Mouse (Mus musculus) cerebellum, adult 9-11 months (tissue): Measurements from ENCODE around the gene Mospd3.

Experiments
- DNase-seq: peaks from one replicate; pipeline ENCODE4 v3.0.0; 2022

The Mospd3 gene

DNA sequence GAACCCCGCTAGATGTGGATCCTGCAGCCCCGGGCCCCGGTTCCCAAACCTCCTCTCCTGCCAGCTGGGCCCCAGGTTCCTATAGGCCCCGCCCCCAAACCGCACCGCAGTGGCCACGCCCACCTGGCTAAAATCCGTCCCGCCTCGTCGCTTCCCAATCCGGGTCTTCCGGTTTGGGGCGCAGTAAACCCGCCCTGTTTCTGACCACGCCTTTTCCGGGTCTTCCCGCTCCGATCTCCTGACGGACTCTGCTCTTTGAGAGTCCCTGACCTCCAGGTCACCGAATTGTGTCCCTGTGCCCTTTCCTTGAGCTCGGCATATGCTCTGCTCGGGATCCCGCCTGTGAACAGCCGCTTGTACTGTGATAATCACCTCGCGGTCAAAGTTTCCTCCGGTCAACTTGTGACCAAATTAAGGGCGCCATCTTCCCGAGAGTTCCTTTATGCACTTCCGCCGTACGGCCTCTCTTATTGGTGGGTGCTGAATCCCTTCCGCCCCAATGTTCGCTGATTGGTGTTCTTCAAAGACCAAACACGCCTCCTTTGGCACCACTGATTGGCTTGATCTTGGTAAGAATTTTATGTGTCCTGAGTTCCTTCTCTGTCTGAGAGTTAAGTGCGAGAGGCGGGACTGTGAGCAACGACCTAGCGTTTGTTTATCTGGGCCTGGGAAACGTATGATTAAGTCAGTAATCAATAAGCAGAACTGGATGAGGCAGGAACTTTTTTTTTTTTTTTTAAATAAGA, at the start of gene Mospd3:
Gene Mospd3, minus strand, starts transcription at position 440 of the 746 bp plus-strand sequence.
- DNase-seq: peak; percentile 96

DNA sequence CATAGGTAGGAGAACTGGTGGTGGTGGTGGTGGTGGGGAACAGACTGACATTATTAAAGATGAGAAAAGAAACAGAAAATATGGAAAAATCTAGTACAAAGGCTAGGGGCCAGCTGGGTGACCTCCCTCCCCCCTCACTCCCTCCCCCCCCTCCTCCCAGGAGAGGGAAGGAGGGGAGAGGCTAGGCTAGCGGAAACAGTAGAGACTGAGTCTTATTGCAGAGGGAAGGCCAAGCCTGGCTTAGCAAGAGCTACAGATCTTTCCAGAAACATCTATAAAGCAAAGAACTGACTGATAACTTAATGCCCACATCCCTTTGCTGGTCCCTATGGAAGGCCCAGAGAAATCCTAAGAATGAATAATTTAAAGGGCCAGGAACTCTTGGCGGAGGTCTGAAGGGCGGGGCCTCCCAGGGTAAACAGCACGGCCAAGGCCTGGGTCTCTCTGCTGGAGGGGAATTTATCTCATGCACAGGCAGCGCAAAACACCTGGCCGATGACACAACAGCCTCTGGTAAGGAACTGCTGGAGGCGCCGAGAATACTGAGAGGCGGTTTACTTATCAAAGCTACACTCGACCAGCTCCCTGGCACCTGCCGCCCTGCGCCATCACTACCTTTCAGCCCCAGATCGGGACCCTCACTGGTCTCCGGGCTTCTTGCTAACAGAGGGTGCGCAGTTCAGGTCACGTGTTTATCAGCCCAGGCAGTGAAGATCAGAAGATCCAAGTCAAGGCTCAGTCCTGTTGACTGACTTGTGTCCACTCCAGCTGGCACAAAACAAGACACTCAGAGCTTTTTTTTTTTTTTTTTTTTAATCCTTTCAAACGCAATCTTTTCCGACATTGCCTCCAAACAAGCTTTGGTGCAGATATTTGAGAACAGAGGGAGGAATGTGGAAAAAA, 49.1 kb upstream of the Mospd3 start:
- DNase-seq: no peak

DNA sequence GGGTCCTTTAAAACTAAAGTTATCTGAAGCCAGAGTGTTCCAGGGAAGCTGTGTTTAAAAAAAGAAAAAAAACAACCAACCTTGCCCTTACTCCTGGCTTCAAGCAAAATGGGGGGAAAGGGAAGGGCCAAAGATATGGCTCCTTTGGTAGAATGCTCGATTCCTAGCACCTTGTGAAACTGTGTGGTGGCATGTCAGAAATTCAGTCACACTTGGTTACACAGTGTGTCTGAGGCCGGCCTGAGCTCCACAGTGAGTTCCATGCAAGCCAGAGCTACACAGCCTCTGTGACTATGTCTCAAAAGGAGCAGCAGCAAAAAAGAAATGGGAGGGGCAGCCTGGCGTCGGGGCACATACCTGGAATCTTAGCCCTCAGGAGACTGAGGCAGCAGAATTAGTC, 48.4 kb upstream of the Mospd3 start:
- no peak for DNase-seq

DNA sequence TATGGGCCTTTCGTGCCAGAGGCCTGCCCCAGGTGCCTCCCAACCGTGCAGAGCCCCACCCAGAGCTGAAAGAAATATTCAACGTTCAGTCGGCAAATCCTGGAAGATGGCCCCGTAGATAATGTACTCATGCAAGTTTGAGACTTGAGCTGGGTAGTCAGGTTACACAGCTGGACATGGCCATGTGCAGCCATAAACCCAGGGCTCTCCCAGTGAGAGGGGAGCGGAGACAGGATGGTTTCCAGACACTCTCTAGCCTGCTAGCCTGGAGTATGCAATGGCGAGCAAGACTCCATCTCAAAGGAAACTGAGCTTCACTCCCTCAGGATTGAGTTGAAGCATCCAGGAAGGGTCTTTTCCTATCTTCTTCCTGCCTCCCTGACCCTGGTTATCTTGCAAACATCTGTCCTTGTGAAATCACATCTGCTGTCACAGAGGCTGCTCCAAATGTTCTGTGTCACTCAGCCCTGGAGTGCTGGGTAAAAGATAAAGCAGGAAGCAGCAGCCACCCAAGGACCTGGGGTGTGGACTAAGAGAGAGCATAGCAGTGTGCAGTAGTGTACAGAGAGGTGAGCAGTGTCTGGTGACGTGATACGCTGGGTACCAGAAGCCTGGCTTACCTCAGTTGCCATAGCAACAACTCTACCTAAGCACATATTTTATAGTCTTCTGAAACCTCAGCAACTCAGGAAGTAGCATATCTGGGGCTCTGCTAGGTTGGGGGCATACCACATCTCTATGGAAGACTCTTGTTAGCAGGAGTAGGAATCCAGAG, 47.2 kb upstream of the Mospd3 start:
- DNase-seq: no peak

DNA sequence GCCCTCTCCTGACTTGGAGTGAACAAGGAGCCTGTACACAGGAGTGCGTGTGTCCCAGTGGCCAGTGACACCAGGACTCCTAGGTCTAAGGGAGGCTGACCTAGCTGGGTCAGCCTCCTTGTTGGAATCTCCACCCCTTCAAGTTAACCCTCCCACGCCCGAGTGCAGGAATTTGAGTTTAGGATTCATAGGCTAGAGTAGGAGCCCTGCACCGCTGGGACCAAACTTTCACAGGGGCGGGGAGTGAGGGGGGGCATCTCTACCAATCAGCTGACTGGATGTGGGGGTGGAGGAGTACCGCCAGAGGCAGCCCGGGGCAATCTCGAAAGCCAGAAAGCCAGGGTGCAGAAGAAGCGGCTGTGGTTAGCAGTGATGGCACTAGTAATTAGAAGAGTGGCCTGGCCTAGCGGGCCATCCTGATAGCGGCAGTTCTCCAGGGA, 44.8 kb upstream of the Mospd3 start, which contains the start of gene Irs3:
Gene Irs3, minus strand, starts transcription at position 63 of the 440 bp plus-strand sequence.
- DNase-seq: no peak

DNA sequence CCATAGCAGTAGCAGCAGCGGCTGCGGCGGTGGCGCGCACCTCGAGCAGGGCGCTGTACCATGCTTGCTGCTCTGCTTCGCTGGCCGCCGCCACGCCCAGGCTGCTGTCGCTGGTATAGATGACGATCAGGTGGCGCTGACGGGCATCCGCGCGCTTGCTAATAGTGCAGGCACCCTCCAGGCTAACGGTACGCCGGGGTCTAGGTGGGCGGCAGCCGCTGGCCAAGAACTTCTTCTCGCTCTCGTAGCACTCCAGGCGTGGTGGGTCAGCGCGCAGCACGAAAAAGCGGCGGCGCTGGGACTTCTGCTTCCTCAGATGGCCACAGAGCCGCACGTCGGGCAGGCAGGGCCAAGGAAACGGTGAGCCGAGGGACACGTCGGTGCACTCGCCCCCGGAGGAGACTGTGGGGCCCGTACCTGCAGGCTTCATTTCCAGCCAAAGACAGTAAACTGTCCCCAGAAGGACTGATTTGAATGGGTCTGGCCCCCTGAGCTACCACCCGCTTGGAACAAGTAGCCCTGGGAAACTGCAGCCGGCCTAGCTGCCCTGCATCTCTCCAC, 44.3 kb upstream of the Mospd3 start:
- DNase-seq: no peak

DNA sequence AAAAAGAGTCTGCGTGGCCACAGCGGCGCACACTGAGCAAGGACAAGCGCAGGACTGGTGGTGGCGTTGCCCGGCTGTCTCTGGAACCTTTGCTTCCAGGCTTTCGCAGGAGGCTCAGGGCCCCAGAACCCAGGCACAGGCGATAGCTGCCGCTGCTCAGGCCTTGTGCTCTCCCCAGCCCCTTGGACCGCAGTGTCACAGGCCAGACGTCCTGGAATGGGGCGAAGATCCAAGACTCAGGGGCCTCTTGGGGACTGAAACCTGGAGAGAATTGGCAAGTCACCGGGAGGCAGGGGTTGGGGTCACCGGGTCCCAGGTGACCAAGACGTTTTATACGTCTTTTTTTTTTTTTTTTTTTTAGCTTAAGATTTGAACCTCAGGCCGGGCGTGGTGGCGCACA, 43.6 kb upstream of the Mospd3 start:
- DNase-seq: no peak

DNA sequence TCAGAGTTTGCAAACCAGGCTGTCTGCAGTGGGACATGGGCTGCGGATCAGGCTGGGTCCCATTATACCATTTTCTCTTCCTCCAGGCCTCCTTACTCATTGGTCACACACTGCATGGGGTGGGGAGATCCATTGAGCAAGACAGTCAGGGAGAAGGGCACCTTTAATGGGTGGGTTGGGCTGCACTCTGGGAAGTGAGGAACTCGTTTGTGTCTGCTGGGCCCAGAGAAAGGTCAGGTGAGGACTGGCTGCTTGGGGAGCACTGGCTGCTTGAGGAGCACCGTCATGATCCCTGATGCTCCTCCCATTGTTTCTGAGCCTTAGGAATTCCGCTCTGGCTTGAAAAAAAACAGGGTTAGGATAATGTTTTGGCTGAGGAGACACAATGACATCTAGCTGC, 42.0 kb upstream of the Mospd3 start:
- DNase-seq: no peak

DNA sequence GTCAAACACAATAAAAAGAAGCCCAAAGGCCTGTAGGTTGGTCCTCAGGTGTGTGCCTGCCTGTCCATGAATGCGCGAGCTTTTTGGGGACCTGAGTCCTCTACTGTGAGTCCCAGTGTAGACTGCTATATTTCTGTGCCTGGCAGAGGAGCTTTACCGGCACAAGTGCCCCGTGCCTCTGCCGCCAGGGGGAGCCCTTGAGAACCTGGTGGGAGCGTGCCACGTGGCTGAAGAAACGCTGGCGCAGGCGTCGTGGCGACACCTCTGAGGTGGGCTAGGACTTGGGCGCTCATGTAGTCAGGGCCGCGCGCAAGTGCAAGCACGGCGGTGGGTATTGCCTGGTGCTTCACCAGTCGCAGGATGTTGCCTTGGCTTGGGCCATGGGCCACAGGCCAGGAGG, 40.2 kb upstream of the Mospd3 start, which contains the start of gene Sap25:
Gene Sap25, plus strand, starts transcription at position 281 of the 400 bp plus-strand sequence.
- DNase-seq: no peak

DNA sequence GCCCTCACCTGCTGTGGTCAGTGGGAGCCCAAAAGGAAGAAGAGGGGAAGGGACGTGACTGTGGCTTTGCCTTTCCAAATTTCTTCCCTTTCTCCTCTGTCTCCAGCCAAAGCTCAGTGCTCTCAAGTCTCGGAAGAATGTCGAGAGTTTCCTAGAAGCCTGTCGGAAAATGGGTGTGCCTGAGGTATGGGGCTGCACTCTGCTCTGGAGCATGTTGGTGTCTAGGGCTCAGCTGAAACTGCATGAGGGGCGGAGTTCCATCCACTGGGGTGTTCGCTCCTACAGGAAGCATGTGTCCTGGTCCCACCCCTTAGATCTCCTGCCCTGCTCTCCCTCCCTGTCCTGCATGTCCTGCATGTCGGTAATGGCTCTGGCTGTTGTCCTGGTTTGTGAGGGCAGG, 38.6 kb upstream of the Mospd3 start:
- DNase-seq: no peak

DNA sequence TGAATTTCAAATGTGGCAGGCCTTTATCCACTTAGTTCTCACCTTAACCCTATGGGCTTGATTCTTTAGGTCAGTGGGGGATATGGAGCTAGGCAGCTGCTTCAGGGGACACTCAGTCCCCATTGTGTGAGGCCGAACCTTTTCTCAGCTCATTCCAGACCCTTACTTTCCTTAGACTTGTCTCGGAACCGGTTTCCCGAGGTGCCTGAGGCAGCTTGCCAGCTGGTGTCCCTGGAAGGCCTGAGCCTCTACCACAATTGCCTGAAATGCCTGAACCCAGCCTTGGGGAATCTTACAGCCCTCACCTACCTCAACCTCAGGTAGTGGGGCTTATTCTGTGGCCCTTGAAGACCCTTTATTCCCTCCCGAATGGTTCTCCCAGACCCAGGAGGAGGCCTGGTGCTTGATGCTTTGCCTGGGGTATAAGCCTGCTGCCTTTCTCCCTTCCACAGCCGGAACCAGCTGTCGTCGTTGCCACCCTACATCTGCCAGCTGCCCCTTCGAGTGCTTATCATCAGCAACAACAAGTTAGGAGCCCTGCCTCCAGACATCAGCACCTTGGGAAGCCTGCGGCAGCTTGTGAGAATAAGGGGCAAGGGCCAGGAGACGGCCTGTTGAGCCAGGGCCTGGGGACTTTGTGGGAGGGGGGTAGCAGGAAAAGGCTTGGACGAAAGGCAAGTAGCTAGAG, 32.7 kb upstream of the Mospd3 start:
- DNase-seq: no peak

DNA sequence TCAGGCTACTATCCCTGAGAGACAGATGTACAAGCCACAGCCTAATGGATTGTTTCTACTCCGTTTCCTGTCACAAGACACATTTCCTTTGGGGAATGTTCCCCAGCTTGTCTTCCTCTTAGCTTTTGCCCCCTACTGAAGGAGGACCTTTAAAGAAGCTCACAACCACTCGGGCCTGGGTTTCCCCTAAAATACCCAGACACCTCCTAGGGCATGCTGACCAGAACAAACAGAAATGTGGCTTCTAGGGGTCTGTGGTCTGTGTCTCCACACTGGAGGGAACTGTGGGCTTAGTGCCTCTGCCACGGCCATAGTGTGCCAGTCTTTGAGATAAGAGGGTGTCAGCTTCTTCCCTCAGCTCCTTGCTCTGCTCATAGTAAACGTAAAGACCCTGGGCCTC, 30.7 kb upstream of the Mospd3 start:
- DNase-seq: no peak

DNA sequence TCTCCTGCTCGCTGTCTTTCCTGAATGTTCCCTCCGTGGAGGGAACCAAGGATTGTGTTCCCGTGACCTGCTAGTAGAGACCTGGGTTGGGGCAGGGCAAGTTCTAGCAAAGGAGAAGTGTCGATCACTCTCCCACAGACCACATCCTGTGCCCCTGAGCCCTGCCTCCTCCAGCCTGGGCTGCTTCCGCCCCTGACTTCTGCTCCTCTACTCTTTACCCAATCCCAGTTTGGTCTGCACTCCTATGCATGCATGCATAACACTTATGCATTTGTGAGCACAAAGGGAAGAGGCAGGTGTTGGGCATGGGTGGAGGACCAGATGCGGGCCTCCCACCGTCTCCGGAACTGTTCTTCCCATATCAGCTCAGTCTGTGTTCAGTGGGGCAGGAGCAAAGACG, 30.3 kb upstream of the Mospd3 start:
- no peak for DNase-seq

DNA sequence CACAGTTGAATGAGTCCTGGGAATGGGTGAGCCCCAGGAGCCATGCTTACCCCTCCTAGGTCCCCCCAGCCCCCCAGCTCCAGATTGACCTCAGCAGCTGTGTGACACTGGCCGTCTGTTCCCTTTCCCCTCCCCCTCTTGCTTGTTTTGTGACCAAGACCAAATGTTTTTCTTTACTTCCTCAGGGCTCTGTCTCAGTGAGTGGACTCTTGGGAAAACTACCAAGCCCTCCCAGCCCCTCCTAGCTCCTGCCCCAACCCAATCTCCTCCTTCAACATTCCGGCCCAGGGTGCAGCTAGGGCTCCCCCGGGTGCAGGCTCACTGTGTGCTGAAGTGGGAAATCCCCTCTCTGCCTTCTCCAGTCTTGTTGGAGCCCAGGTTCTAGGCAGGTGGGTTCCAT, 29.7 kb upstream of the Mospd3 start:
- no peak for DNase-seq

DNA sequence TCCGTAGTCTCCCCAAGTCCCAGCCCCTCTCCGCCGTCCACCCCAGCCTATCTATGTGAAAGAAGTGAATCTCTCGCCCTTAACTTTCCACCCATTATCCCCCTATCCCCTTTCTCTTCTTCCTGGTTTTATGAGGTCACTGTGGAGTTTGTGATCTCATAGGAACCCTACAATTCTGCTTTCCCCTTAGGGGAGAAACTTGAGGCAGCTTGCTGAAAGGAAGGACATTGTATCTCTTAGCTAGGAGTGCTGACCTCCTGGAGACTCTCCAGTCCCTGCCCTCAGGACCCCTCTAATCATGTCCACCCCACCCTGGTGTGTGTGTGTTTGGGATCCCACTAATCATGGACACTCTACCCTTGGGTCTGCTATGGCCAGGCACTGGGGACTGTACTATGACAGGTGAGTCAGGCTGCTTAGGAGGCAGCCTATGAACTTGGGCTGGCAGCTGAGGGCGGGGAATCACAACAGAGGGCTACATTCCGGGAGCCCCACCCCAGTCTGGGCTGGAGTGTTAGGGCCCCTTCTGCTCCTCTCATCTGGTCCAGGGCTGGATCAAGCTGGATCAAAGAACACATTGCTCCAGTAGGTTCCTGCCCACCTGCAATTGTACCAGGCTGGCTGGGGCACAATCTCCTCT, 29.2 kb upstream of the Mospd3 start:
- DNase-seq: peak; percentile 49

DNA sequence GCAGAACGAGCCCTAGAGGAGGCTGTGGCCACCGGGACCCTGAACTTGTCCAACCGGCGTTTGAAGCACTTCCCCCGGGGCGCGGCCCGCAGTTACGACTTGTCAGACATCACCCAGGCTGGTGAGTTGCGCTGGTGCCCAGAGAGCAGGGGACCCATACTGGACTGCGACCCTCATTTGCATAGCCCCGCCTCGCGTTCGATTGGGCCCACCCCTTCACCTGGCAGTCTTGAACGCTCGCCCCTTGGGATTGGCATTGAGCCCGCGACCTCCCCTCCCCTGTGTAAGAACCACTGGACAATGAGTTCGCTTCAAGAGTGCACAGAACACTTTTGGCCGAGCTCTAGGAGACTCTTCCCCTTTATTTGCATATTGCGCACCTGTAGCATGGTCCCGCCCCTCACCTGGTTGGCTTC, 28.5 kb upstream of the Mospd3 start:
- DNase-seq: no peak

DNA sequence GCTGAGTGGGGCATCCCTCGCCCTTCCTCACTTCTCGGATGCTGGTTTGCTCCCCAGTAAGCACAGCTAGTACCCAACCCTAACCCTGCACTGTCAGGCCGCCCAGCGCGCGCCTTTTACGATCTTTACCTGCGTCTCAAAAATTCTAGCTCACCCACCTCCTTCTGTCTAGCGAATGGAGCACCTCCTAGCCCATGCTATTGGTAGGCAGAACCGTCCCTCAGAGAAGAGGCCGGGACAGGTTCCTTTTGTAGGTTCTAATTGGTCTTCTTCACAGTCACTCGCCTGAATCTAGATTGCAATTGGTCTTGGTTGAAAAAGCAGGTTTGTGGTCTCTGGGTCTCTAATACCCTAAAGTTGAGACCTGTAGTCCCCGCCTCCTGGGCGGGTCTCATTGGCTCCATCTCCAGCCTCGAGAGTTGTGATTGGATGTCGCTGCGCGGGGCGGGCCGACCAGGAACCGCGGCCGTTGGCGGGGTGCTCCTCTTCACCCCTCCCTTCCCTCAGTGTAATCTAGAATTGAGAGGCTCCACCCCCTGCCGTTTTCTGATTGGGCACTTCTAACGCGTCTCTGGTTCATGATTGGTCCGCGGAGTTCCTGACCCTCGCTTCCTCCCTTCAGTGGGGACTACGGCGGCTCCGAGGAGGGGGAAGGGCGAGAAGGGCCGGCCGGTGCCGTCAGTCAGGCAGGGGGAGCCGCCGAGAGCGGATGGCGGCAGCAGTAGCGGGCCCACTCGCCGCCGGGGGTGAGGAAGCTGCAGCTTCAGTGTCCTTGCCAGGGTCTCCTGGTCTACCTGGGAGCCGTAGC, 27.8 kb upstream of the Mospd3 start, which contains the start of the genes Fbxo24, Lrch4 and Gm20605:
Gene Fbxo24, minus strand, starts transcription at position 505 of the 808 bp plus-strand sequence.
Gene Lrch4, plus strand, starts transcription at position 624 of the 808 bp plus-strand sequence.
Gene Gm20605, plus strand, starts transcription at position 678 of the 808 bp plus-strand sequence.
- peak; percentile 100 for DNase-seq

DNA sequence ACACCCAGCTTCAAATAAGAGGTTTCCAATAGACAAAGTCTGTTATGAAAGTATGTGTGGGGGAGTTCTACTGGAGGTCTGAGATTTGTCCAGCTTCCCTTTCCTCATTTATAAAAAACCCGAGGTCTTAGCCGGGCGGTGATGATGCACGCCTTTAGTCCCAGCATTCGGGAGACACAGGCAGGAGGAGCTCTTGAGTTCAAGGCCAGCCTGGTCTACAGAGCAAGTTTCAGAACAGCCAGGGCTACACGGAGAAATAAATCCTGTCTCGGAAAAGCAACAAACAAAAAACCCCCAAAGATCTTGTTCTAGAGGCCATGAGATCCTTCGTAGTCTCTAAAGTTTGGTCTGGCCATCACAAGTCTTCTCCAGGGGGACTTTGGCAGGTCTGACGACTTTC, 27.1 kb upstream of the Mospd3 start:
- no peak for DNase-seq

DNA sequence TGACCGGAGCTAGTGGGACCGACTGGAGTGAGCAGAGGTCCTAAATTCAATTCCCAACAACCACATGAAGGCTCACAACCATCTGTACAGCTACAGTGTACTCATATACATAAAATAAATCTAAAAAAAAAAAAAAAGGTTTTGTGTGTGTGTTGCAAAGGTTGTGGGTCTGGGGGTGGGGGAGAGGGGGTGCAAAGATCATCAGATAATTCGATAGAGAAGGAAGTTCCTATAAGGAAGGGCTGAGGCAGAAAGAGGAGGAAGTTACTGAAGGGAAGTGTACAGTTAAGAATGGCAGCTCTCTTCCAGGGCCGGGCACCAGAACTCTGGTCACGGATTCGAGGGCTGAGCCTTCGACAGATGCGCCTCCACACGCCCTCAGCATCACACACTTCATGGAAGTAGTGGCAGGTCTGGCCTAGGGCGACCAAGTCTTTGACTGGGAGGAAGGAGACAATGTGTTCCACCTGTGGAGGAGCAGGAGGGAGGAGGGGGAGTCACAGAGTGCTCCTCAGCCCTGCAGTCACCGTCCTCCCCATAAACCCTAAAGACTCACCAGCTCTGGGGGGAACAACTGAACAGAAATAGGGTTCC, 23.2 kb upstream of the Mospd3 start:
- no peak for DNase-seq

DNA sequence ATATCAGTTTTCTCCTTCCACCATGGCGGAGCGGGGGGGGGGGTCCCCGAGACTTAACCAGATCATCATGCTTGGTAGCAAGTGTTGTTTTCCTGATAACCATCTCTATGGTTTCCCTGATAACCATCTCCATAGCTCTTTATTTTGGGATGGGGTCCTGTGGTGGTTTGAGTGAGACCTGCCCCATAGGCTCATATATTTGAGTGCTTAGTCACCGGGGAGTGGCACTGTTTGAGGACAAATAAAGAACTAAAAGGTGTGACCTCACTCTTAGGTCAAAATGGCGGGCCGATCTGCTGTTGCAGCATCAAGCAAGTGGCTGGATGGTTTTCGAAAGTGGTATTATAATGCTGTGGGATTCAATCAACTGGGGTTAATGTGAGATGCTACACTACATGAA, 14.5 kb upstream of the Mospd3 start:
- no peak for DNase-seq
